Mouse (Mus musculus) heart, embryonic 11.5 days (tissue): ENCODE measurements around the gene Smyd2. TPM values are rescaled to one million over a fixed set of nuclear protein-coding genes. Genes with fewer than 3 reads are reported as not detected.
A peak's percentile ranks its signal among the peaks of the same experiment; 100 is the strongest.

Experiments
- ATAC-seq: fragments of 200-750 bp; cut with Nextera tagmentation; replicated peaks from 2 replicates; pipeline ENCODE4 v1.8.0; 2017; ENCODE audit warnings: moderate library complexity; ENCODE audit not compliant: insufficient number of reproducible peaks, low FRiP score, low TSS enrichment
- H3K27ac ChIP-seq: fragments of 300-500 bp; sonication (generic); 2 replicates; pipeline ENCODE4 v1.5.1; 2014; ENCODE audit warnings: mild to moderate bottlenecking, low read depth, low read length
- H3K27me3 ChIP-seq: fragments of 300-500 bp; sonication (generic); 2 replicates; pipeline ENCODE4 v1.6.1; 2014; ENCODE audit warnings: mild to moderate bottlenecking, low read length, mixed read lengths; ENCODE audit not compliant: control insufficient read depth, insufficient read depth
- H3K36me3 ChIP-seq: fragments of 300-500 bp; sonication (generic); 2 replicates; pipeline ENCODE4 v1.6.1; 2014; ENCODE audit warnings: mild to moderate bottlenecking, low read length, moderate library complexity, mixed read lengths; ENCODE audit not compliant: control insufficient read depth, insufficient read depth
- H3K4me1 ChIP-seq: fragments of 300-500 bp; sonication (generic); 2 replicates; pipeline ENCODE4 v1.6.1; 2014; ENCODE audit warnings: low read length; ENCODE audit not compliant: control insufficient read depth, insufficient read depth
- H3K4me2 ChIP-seq: fragments of 300-500 bp; sonication (generic); 2 replicates; pipeline ENCODE4 v1.6.1; 2014; ENCODE audit warnings: mild to moderate bottlenecking, moderate library complexity
- H3K4me3 ChIP-seq: fragments of 300-500 bp; sonication (generic); 2 replicates; pipeline ENCODE4 v1.5.1; 2014; ENCODE audit warnings: low read depth, low read length
- H3K9ac ChIP-seq: fragments of 300-500 bp; sonication (generic); 2 replicates; pipeline ENCODE4 v1.6.1; 2014; ENCODE audit warnings: mild to moderate bottlenecking, low read depth, low read length, moderate library complexity
- H3K9me3 ChIP-seq: fragments of 300-500 bp; sonication (generic); replicated peaks from 2 replicates; pipeline ENCODE4 v1.6.1; 2016; ENCODE audit warnings: low read length; ENCODE audit not compliant: control insufficient read depth
- WGBS: fragments of 180-500 bp; shearing (Covaris S2); extraction: QIAGEN DNeasy Blood & Tissue Kit; methylation state at CpG from one replicate; pipeline ENCODE4 v1.1.7; 2014; ENCODE audit not compliant: insufficient replicate concordance; 5-methylcytosine and 5-hydroxymethylcytosine counted together
- polyA plus RNA-seq: library from polyadenylated mRNA; unstranded; fragments of >200 nt; fragmentation: Nextera tagmentation; extraction: Ambion mirVana; gene quantifications from 2 replicates; pipeline ENCODE4 v1.2.1, GENCODE M21; 2014

The Smyd2 gene
- polyA plus RNA-seq, 1 experiment from 2014 or later: 150 TPM

- no peak for ATAC-seq
- Histone ChIP-seq H3K36me3 (peaks cover 6% of the 10 kb centered on the region), H3K4me3 (no peak overlapping the region), H3K4me1 (peaks cover 30% of the 10 kb centered on the region), H3K27ac (no peak overlapping the region), H3K9me3 (no peaks in the 10 kb centered on the region), H3K4me2 (no peak overlapping the region), H3K9ac (no peak overlapping the region), H3K27me3 (no peaks in the 10 kb centered on the region)
- WGBS: 71% methylated on average over 8 of the region's 8 CpGs
Measured at GRCm38 (mm10) chr1:189873591-189873990, 48.6 kb downstream of the Smyd2 start.

GRCm38 (mm10) chr1:189872050-189872449, 50.1 kb downstream of the Smyd2 start:
- Histone ChIP-seq H3K4me1 (peaks cover 37% of the 10 kb centered on the region), H3K27ac (no peak overlapping the region), H3K4me3 (no peak overlapping the region), H3K27me3 (no peaks in the 10 kb centered on the region), H3K9me3 (no peaks in the 10 kb centered on the region), H3K9ac (no peak overlapping the region), H3K36me3 (peaks cover 6% of the 10 kb centered on the region), H3K4me2 (no peak overlapping the region)
- WGBS: 83% methylated on average over 4 of the region's 4 CpGs
- ATAC-seq: no peak

DNA sequence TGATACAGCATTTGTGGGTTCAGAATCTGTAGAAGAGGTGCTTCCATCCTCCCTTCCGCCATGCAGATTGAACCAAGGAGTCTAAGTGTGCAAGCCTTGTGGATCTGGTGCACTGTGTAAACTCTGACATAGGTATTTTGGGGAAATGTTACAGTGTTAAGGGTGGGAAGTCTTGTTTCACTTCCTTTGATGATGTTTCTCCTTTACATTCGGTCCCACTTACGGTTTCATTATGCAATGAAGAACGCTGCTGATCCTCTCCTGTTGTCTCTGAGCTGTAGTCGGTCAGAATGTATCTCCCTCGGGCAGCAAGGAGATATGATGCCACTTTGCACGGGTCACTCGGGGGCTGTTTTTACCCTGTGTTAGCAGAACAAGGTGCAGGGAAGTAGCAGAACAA, 50.5 kb downstream of the Smyd2 start:
- H3K4me2 ChIP-seq: no peak overlapping the region
- WGBS: 78% methylated on average over 8 of the region's 8 CpGs
- ATAC-seq: no peak
- no peaks in the 10 kb centered on the region for H3K9me3 ChIP-seq
- no peaks in the 10 kb centered on the region for H3K27me3 ChIP-seq
- H3K27ac ChIP-seq: no peak overlapping the region
- H3K4me3 ChIP-seq: no peak overlapping the region
- H3K4me1 ChIP-seq: peaks cover 37% of the 10 kb centered on the region
- H3K36me3 ChIP-seq: peaks cover 6% of the 10 kb centered on the region
- no peak overlapping the region for H3K9ac ChIP-seq

DNA sequence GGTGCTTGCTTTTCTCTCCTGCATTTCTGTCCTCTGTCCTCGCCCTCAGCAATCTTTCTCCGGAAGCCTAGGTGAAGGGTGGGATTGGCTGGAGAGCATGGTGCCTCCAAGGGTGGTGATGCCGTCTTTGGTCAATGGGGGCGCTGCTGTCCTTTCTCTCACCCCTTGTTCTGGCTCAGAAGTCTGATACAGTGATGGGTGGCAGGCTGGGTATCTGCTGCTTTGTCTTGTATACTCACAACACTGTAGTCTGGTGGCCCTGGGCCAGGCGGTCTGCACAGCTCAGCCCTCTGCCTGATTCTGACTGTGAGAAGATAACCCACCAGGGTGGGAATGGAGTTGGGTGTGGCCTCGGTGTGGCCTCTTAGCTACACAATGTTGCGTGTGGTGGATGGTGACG, 51.6 kb downstream of the Smyd2 start:
- H3K4me1 ChIP-seq: peaks cover 31% of the 10 kb centered on the region
- no peak overlapping the region for H3K4me2 ChIP-seq
- H3K4me3 ChIP-seq: no peak overlapping the region
- no peaks in the 10 kb centered on the region for H3K27me3 ChIP-seq
- H3K9ac ChIP-seq: no peak overlapping the region; the same call in 1 of the 2 replicates
- ATAC-seq: no peak
- H3K9me3 ChIP-seq: no peaks in the 10 kb centered on the region
- WGBS: 70% methylated on average over 8 of the region's 8 CpGs
- H3K27ac ChIP-seq: no peak overlapping the region
- peaks cover 6% of the 10 kb centered on the region for H3K36me3 ChIP-seq

GRCm38 (mm10) chr1:189869651-189870270, 52.4 kb downstream of the Smyd2 start:
- ATAC-seq: no peak
- 88% methylated on average over 18 of the region's 18 CpGs for WGBS
- H3K4me1 ChIP-seq: peaks cover 23% of the 10 kb centered on the region
- H3K27me3 ChIP-seq: no peaks in the 10 kb centered on the region
- H3K4me3 ChIP-seq: no peak overlapping the region
- no peak overlapping the region for H3K27ac ChIP-seq
- H3K4me2 ChIP-seq: no peak overlapping the region
- no peaks in the 10 kb centered on the region for H3K9me3 ChIP-seq
- peaks cover 6% of the 10 kb centered on the region for H3K36me3 ChIP-seq
- H3K9ac ChIP-seq: no peak overlapping the region

GRCm38 (mm10) chr1:189868036-189868435, 54.1 kb downstream of the Smyd2 start:
- H3K9me3 ChIP-seq: no peaks in the 10 kb centered on the region
- no peak overlapping the region for H3K4me3 ChIP-seq
- 63% methylated on average over 10 of the region's 10 CpGs for WGBS
- 0 out of 2 replicates have a peak overlapping the region, but pooled peaks have one; percentile 29 for H3K9ac ChIP-seq
- H3K36me3 ChIP-seq: peaks cover 6% of the 10 kb centered on the region
- peaks cover 19% of the 10 kb centered on the region for H3K4me1 ChIP-seq
- H3K27ac ChIP-seq: peak overlapping the region; percentile 96
- H3K27me3 ChIP-seq: no peaks in the 10 kb centered on the region
- no peak overlapping the region; the same call in 1 of the 2 replicates for H3K4me2 ChIP-seq
- no peak for ATAC-seq

- H3K27ac ChIP-seq: peak overlapping the region; percentile 96
- H3K4me3 ChIP-seq: no peak overlapping the region
- peak; percentile 88 for ATAC-seq
- peak overlapping the region; percentile 61 for H3K9ac ChIP-seq
- WGBS: 8% methylated on average over 9 of the region's 9 CpGs
- H3K4me1 ChIP-seq: peaks cover 19% of the 10 kb centered on the region
- H3K27me3 ChIP-seq: no peaks in the 10 kb centered on the region
- H3K4me2 ChIP-seq: peak overlapping the region; percentile 54
- peaks cover 9% of the 10 kb centered on the region for H3K36me3 ChIP-seq
- H3K9me3 ChIP-seq: no peaks in the 10 kb centered on the region
Measured at GRCm38 (mm10) chr1:189867497-189867896, 54.7 kb downstream of the Smyd2 start.

DNA sequence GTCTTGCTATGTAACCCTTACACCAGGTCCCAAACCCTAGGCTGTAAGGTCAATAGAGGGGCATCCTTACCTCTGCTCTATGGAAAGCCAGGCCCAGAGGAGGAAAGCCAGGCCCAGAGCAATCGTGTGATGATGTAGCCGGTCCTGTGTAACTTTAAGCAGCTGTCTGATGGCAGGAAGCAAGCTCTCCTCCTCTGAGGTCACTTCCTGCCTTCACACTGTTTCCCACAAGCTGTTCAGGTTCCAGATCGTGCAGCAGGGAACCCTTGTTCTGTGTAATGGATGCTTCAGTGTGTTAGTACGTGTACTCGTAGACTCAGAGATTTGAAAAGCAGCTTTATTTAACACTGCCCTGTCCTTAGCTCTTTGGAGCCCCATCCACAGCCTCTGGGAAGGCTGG, 55.1 kb downstream of the Smyd2 start:
- peaks cover 9% of the 10 kb centered on the region for H3K36me3 ChIP-seq
- no peak overlapping the region for H3K4me3 ChIP-seq
- no peaks in the 10 kb centered on the region for H3K9me3 ChIP-seq
- H3K4me1 ChIP-seq: peaks cover 22% of the 10 kb centered on the region
- peak overlapping the region; percentile 61 for H3K9ac ChIP-seq
- peak overlapping the region; percentile 54 for H3K4me2 ChIP-seq
- ATAC-seq: peak; percentile 52
- H3K27ac ChIP-seq: peak overlapping the region; percentile 96
- WGBS: 30% methylated on average over 5 of the region's 5 CpGs
- H3K27me3 ChIP-seq: no peaks in the 10 kb centered on the region

DNA sequence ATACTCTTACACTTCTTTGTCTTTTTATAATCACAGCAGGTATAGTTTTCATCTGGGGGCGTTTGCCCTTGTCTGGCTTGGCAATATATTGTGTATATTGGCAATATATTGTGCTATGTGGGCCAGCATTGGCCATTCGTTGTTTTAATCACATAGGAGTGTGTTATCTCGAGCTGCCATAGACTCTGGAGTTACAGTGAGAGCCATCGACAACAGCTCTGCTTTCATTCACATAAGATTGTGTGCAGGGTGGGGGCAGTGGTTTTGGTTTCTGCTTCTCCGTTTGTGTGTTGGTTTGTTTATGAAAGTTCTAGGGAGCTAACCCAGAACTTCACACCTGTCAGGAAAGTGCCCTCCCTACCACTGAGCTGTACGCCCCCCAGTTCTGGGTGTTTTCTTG, 55.5 kb downstream of the Smyd2 start:
- Histone ChIP-seq H3K27ac (peak overlapping the region; percentile 96), H3K27me3 (no peaks in the 10 kb centered on the region), H3K9me3 (no peaks in the 10 kb centered on the region), H3K4me1 (peaks cover 23% of the 10 kb centered on the region), H3K4me3 (no peak overlapping the region), H3K9ac (0 out of 2 replicates have a peak overlapping the region, but pooled peaks have one; percentile 10), H3K4me2 (0 out of 2 replicates have a peak overlapping the region, but pooled peaks have one; percentile 54), H3K36me3 (peaks cover 9% of the 10 kb centered on the region)
- no peak for ATAC-seq
- WGBS: 39% methylated on average over 6 of the region's 6 CpGs
